10 mouse cellular contexts compared by ENCODE assay signal in genomic region chr6:113908066-113908465, GRCm38 (mm10).
A peak's percentile ranks its signal among the peaks of the same experiment; 100 is the strongest.
DNase-seq lines count a peak whose midpoint lies in the region; TF ChIP-seq lines count a peak whose summit lies in the region.
"Had no signal": no experiment of that assay in that cellular context is flagged by ENCODE, and none has a peak within 500 bp of the region (broad histone marks: within the 10 kb centered on the region; RNA-seq: fewer than 3 reads in every experiment).

No protein-coding gene starts in this region.

- peak; percentile 60 for TF ChIP-seq CTCF in kidney, adult 2 months (conservative IDR thresholded peaks at IDR 0.05; ENCODE audit: insufficient read depth, insufficient read length, low read depth, low read length)
- TF ChIP-seq CTCF in testis, adult 2 months (IDR thresholded peaks at IDR 0.05; ENCODE audit: control insufficient read depth, insufficient read depth, insufficient replicate concordance, low read depth, low read length) = peak; percentile 37; the same call in 1 of the 2 replicates

- TF ChIP-seq POLR2A in kidney, adult 2 months (IDR thresholded peaks at IDR 0.05; ENCODE audit: low read depth, low read length) = no peak
- TF ChIP-seq POLR2A in testis, adult 2 months (IDR thresholded peaks at IDR 0.05; ENCODE audit: control insufficient read depth, low read depth, low read length) = no peak

- DNase-seq in adrenal gland, postnatal 14 days = peak; percentile 15
- no peak for DNase-seq in adrenal gland, adult 8-10 months
- DNase-seq in kidney, adult 2 months = no peak
- no peak for DNase-seq in kidney, postnatal 14 days
- no peak for DNase-seq in testis, postnatal 14 days (ENCODE audit: low spot score)
- DNase-seq in neural tube, embryonic 10.5 days (ENCODE audit: extremely low spot score, low spot score) = no peak
- DNase-seq in natural killer cell, adult 2 months (ENCODE audit: low spot score in 2 of 2) = no peak

- H3K4me3 ChIP-seq in kidney, adult 2 months (ENCODE audit: insufficient read depth, low read depth, low read length) = no peak overlapping the region
- no peak overlapping the region for H3K4me3 ChIP-seq in testis, adult 2 months (ENCODE audit: control insufficient read depth, low read depth, low read length)
- H3K4me3 ChIP-seq: heart, embryonic 13.5 days; kidney, embryonic 15.5 days had no signal

- H3K27me3 ChIP-seq in kidney, adult 2 months (replicated peaks; ENCODE audit: control insufficient read depth, insufficient read depth, low read length) = no peaks in the 10 kb centered on the region
- no peaks in the 10 kb centered on the region for H3K27me3 ChIP-seq in testis, adult 2 months (ENCODE audit: control insufficient read depth, insufficient read depth, low read length)
- H3K27me3 ChIP-seq: kidney, embryonic 15.5 days had no signal

- no peaks in the 10 kb centered on the region for H3K36me3 ChIP-seq in kidney, adult 2 months (ENCODE audit: control insufficient read depth, insufficient read depth, low read length)
- no peaks in the 10 kb centered on the region for H3K36me3 ChIP-seq in testis, adult 2 months (ENCODE audit: control insufficient read depth, insufficient read depth, low read length)
- H3K36me3 ChIP-seq: heart, embryonic 13.5 days; kidney, embryonic 15.5 days had no signal

- no peaks in the 10 kb centered on the region for H3K4me1 ChIP-seq in kidney, adult 2 months (ENCODE audit: control insufficient read depth, insufficient read depth, low read length)
- H3K4me1 ChIP-seq in testis, adult 2 months (ENCODE audit: control insufficient read depth, insufficient read depth, low read length) = no peaks in the 10 kb centered on the region
- H3K4me1 ChIP-seq: heart, embryonic 13.5 days; kidney, embryonic 15.5 days had no signal

- no peak overlapping the region for H3K27ac ChIP-seq in kidney, adult 2 months (ENCODE audit: insufficient read depth, low read depth, low read length)
- H3K27ac ChIP-seq in testis, adult 2 months (ENCODE audit: control insufficient read depth, insufficient read depth, low read depth, low read length) = no peak overlapping the region
- H3K27ac ChIP-seq: heart, embryonic 13.5 days; kidney, embryonic 15.5 days had no signal
